Mouse (Mus musculus) heart, postnatal 0 days (tissue): Measurements from ENCODE around the gene Ssxb2. TPM values are rescaled to one million over a fixed set of nuclear protein-coding genes. Genes with fewer than 3 reads are reported as not detected.
"Not testable (repeated sequence)": the region's sequence is repeated elsewhere in the genome, so short reads cannot be mapped to it uniquely, and the experiment has no call there.

Source experiments
- ATAC-seq: fragments of 200-750 bp; cut with Nextera tagmentation; 2 replicates; pipeline ENCODE4 v1.8.0; 2017; ENCODE audit warnings: low read depth, moderate number of reproducible peaks, moderate library complexity; ENCODE audit not compliant: insufficient read depth
- DNase-seq: peaks from one replicate; pipeline ENCODE4 v3.0.0-alpha.2; 2016; ENCODE audit warnings: low spot score
- H3K27ac ChIP-seq: fragments of 300-500 bp; sonication (generic); 2 replicates; pipeline ENCODE4 v1.5.1; 2014; ENCODE audit warnings: low read depth, mild to moderate bottlenecking
- H3K27me3 ChIP-seq: fragments of 300-500 bp; sonication (generic); 2 replicates; pipeline ENCODE4 v1.6.1; 2014; ENCODE audit warnings: low read length, mixed read lengths; ENCODE audit not compliant: control insufficient read depth, insufficient read depth
- H3K36me3 ChIP-seq: fragments of 300-500 bp; sonication (generic); replicated peaks from 2 replicates; pipeline ENCODE4 v1.6.1; 2014; ENCODE audit warnings: low read length, mixed read lengths; ENCODE audit not compliant: control insufficient read depth, insufficient read depth
- H3K4me1 ChIP-seq: fragments of 300-500 bp; sonication (generic); 2 replicates; pipeline ENCODE4 v1.6.1; 2014; ENCODE audit warnings: antibody characterized with exemption; ENCODE audit not compliant: control insufficient read depth, insufficient read depth
- H3K4me2 ChIP-seq: fragments of 300-500 bp; sonication (generic); 2 replicates; pipeline ENCODE4 v1.6.1; 2014; ENCODE audit warnings: low read depth, mild to moderate bottlenecking, low read length, moderate library complexity
- H3K4me3 ChIP-seq: fragments of 300-500 bp; sonication (generic); 2 replicates; pipeline ENCODE4 v1.5.1; 2014; ENCODE audit warnings: low read depth, low read length
- H3K9ac ChIP-seq: fragments of 300-500 bp; sonication (generic); replicated peaks from 2 replicates; pipeline ENCODE4 v1.6.1; 2014; ENCODE audit warnings: low read depth, low read length, mixed read lengths
- H3K9me3 ChIP-seq: fragments of 300-500 bp; sonication (generic); replicated peaks from 2 replicates; pipeline ENCODE4 v1.6.1; 2016; ENCODE audit warnings: low read length; ENCODE audit not compliant: control insufficient read depth
- WGBS: fragments of 180-500 bp; shearing (Covaris S2); extraction: QIAGEN DNeasy Blood & Tissue Kit; methylation state at CpG from one replicate; pipeline ENCODE4 v1.1.7; 2014; 5-methylcytosine and 5-hydroxymethylcytosine counted together
- polyA plus RNA-seq: library from polyadenylated mRNA; unstranded; fragments of >200 nt; fragmentation: Nextera tagmentation; extraction: Ambion mirVana; gene quantifications from 2 replicates; pipeline ENCODE4 v1.2.1, GENCODE M21; 2015
- total RNA-seq: library from RNA; depleted of rRNA; stranded (reverse); fragments of >200 nt; gene quantifications from 2 replicates; pipeline ENCODE4 v1.2.3, GENCODE M21; 2014; ENCODE audit warnings: low replicate concordance; rRNA removed

Gene Ssxb2
- total RNA-seq (not detected in 2 replicates), polyA plus RNA-seq (not detected in 2 replicates)

- not testable (repeated sequence) for H3K9ac ChIP-seq, DNase-seq, H3K4me2 ChIP-seq, H3K27ac ChIP-seq, H3K4me1 ChIP-seq, ATAC-seq, H3K9me3 ChIP-seq, H3K4me3 ChIP-seq, H3K36me3 ChIP-seq, H3K27me3 ChIP-seq
- 47% methylated on average over 2 of the region's 2 CpGs for WGBS
These were observed at the start of gene Ssxb2 for GRCm38 (mm10) chrX:8461626-8462025. TSS of gene Ssxb2 (minus strand) at chrX:8461726.

GRCm38 (mm10) chrX:8413005-8413404 is 48.5 kb downstream of the Ssxb2 start, which contains the start of gene Ssxb1:
TSS of gene Ssxb1 (plus strand) at chrX:8413305.
- H3K9me3 ChIP-seq, ATAC-seq, H3K27me3 ChIP-seq, H3K4me1 ChIP-seq, H3K9ac ChIP-seq, H3K4me2 ChIP-seq, H3K4me3 ChIP-seq, H3K27ac ChIP-seq, H3K36me3 ChIP-seq, DNase-seq: not testable (repeated sequence)
- WGBS, result 13% methylated on average over 1 of the region's 1 CpGs

Other genes with a start within 250 kb of the Ssxb2 start
- 20.9 and 25.1 TPM in 2 replicates for gene Ftsj1, start 209.3 kb downstream of the Ssxb2 start, total RNA-seq
- 17.1 and 18.8 TPM in 2 replicates for gene Ftsj1, start 209.3 kb downstream of the Ssxb2 start, polyA plus RNA-seq
- gene Slc38a5, start 190.6 kb downstream of the Ssxb2 start, total RNA-seq, result 10.5 and 20.4 TPM in 2 replicates
- gene Slc38a5, start 190.6 kb downstream of the Ssxb2 start, polyA plus RNA-seq, result 5.0 and 5.8 TPM in 2 replicates
- not detected in 2 replicates for gene Ssxb10, start 134.3 kb downstream of the Ssxb2 start, total RNA-seq
- not detected in 2 replicates for gene Ssxb10, start 134.3 kb downstream of the Ssxb2 start, polyA plus RNA-seq
- gene Ssxb9, start 94.7 kb downstream of the Ssxb2 start, total RNA-seq, result not detected in 2 replicates
- not detected in 2 replicates for gene Ssxb9, start 94.7 kb downstream of the Ssxb2 start, polyA plus RNA-seq
- not detected in 2 replicates for gene Ssxb1, start 48.4 kb downstream of the Ssxb2 start, total RNA-seq
- not detected in 2 replicates for gene Ssxb1, start 48.4 kb downstream of the Ssxb2 start, polyA plus RNA-seq
- gene Gm14459, start 63.2 kb upstream of the Ssxb2 start, total RNA-seq, result not detected in 2 replicates
- not detected in 2 replicates for gene Gm14459, start 63.2 kb upstream of the Ssxb2 start, polyA plus RNA-seq
- gene Ssxb6, start 86.5 kb upstream of the Ssxb2 start, total RNA-seq, result not detected in 2 replicates
- not detected in 2 replicates for gene Ssxb6, start 86.5 kb upstream of the Ssxb2 start, polyA plus RNA-seq
- gene Ssxb3, start 130.1 kb upstream of the Ssxb2 start, total RNA-seq, result not detected in 2 replicates
- gene Ssxb3, start 130.1 kb upstream of the Ssxb2 start, polyA plus RNA-seq, result not detected in 2 replicates
- not detected in 2 replicates for gene Ssxb8, start 229.1 kb upstream of the Ssxb2 start, total RNA-seq
- gene Ssxb8, start 229.1 kb upstream of the Ssxb2 start, polyA plus RNA-seq, result not detected in 2 replicates